Mouse (Mus musculus) testis, adult 2 months (tissue): Measurements from ENCODE around the gene Slc25a21.

Source experiments
- CTCF ChIP-seq: fragments of 200-500 bp; IDR thresholded peaks from 2 replicates; pipeline ENCODE4 v1.5.1; 2012; ENCODE audit warnings: low read depth, mild to moderate bottlenecking, inconsistent platforms, low read length, moderate library complexity; ENCODE audit not compliant: control insufficient read depth, insufficient read depth, insufficient replicate concordance
- POLR2A ChIP-seq: fragments of 200-500 bp; IDR thresholded peaks from 2 replicates; pipeline ENCODE4 v1.6.1; 2012; ENCODE audit warnings: low read depth, mild to moderate bottlenecking, inconsistent platforms, low read length, moderate library complexity; ENCODE audit not compliant: control insufficient read depth

- TF ChIP-seq POLR2A = no peak
- TF ChIP-seq CTCF = no peak
Measured at GRCm38 (mm10) chr12:56689331-56689730, 507.9 kb downstream of the Slc25a21 start.
